Mouse (Mus musculus) MEL (cell line): ENCODE results near the gene Strada. TPM values are rescaled to one million over a fixed set of nuclear protein-coding genes. Genes with fewer than 3 reads are reported as not detected.
A peak's percentile ranks its signal among the peaks of the same experiment; 100 is the strongest.

Experiments
- DNase-seq: peaks from one replicate; pipeline ENCODE4 v3.0.0; 2011; ENCODE audit warnings: low read depth, low spot score
- H3K27ac ChIP-seq: 2 replicates; pipeline ENCODE4 v1.5.1; 2012; ENCODE audit warnings: low read depth, mild to moderate bottlenecking, control low read depth, low read length, moderate library complexity; ENCODE audit not compliant: control insufficient read depth
- H3K27me3 ChIP-seq, 2 experiments: fragments of 150-350 bp in 1 of 2; sonication (generic) in 1 of 2; 2 replicates each; pipeline ENCODE4 v1.6.1; 2012; ENCODE audit warnings: low read length in 2 of 2, mild to moderate bottlenecking in 2 of 2, improper control_type of control experiment in 1 of 2, moderate library complexity in 1 of 2; ENCODE audit not compliant: insufficient read depth in 2 of 2, control insufficient read depth in 1 of 2
- H3K36me3 ChIP-seq, 2 experiments: 2 replicates each; pipeline ENCODE4 v1.6.1; 2012 to 2014; ENCODE audit warnings: low read length in 2 of 2, improper control_type of control experiment in 1 of 2, inconsistent platforms in 1 of 2, mild to moderate bottlenecking in 1 of 2; ENCODE audit not compliant: insufficient read depth in 2 of 2, control insufficient read depth in 1 of 2
- H3K4me1 ChIP-seq, 2 experiments: fragments of 150-350 bp in 1 of 2; sonication (generic) in 1 of 2; 2 replicates each; pipeline ENCODE4 v1.6.1; 2012; ENCODE audit warnings: low read length in 2 of 2, improper control_type of control experiment in 1 of 2, mild to moderate bottlenecking in 1 of 2; ENCODE audit not compliant: insufficient read depth in 2 of 2, control insufficient read depth in 1 of 2
- H3K4me3 ChIP-seq, 2 experiments: fragments of 150-350 bp in 1 of 2; sonication (generic) in 1 of 2; 2 replicates each; pipeline ENCODE4 v1.5.1; 2012; ENCODE audit warnings: low read depth in 2 of 2, low read length in 2 of 2, mild to moderate bottlenecking in 2 of 2, moderate library complexity in 2 of 2, control low read depth in 1 of 2, improper control_type of control experiment in 1 of 2; ENCODE audit not compliant: control insufficient read depth in 1 of 2, insufficient read depth in 1 of 2
- H3K79me2 ChIP-seq: 2 replicates; pipeline ENCODE4 v1.6.1; 2012; ENCODE audit warnings: mild to moderate bottlenecking, low read length, moderate library complexity; ENCODE audit not compliant: control insufficient read depth, poor library complexity, insufficient read depth
- H3K9ac ChIP-seq: 2 replicates; pipeline ENCODE4 v1.6.1; 2012; ENCODE audit warnings: low read depth, mild to moderate bottlenecking, control low read depth, low read length, moderate library complexity; ENCODE audit not compliant: control insufficient read depth, poor library complexity, severe bottlenecking
- H3K9me3 ChIP-seq: fragments of 150-350 bp; sonication (generic); replicated peaks from 2 replicates; pipeline ENCODE4 v1.6.1; 2012; ENCODE audit warnings: mild to moderate bottlenecking, low read length, improper control_type of control experiment, moderate library complexity; ENCODE audit not compliant: insufficient read depth
- CHD2 ChIP-seq: IDR thresholded peaks from 2 replicates; pipeline ENCODE4 v1.6.1; 2011; ENCODE audit warnings: low read length, improper control_type of control experiment
- CTCF ChIP-seq, 3 experiments: IDR thresholded peaks in 2 of 3; conservative IDR thresholded peaks in 1 of 3; 2 replicates each; pipeline ENCODE4 v1.5.1; 2011 to 2012; ENCODE audit warnings: low read length in 3 of 3, low read depth in 2 of 3, mild to moderate bottlenecking in 2 of 3, improper control_type of control experiment in 1 of 3, inconsistent platforms in 1 of 3, mixed read lengths in 1 of 3, moderate library complexity in 1 of 3; ENCODE audit not compliant: control insufficient read depth in 1 of 3, insufficient read depth in 1 of 3, poor library complexity in 1 of 3, severe bottlenecking in 1 of 3
- E2F4 ChIP-seq: IDR thresholded peaks from 2 replicates; pipeline ENCODE4 v1.6.1; 2011; ENCODE audit warnings: low read depth, low read length, improper control_type of control experiment, borderline replicate concordance
- ELF1 ChIP-seq: IDR thresholded peaks from 2 replicates; pipeline ENCODE4 v1.6.1; 2014; ENCODE audit warnings: low read depth, mild to moderate bottlenecking, inconsistent platforms, low read length, improper control_type of control experiment, moderate library complexity
- EP300 ChIP-seq, 2 experiments: IDR thresholded peaks; 2 replicates each; pipeline ENCODE4 v1.6.1; 2011; ENCODE audit warnings: improper control_type of control experiment in 2 of 2, low read length in 2 of 2, low read depth in 1 of 2, mild to moderate bottlenecking in 1 of 2
- ETS1 ChIP-seq: IDR thresholded peaks from 2 replicates; pipeline ENCODE4 v1.6.1; 2012; ENCODE audit warnings: low read depth, mild to moderate bottlenecking, inconsistent platforms, low read length, improper control_type of control experiment, moderate library complexity
- GABPA ChIP-seq: IDR thresholded peaks from 2 replicates; pipeline ENCODE4 v1.6.1; 2012; ENCODE audit warnings: low read depth, mild to moderate bottlenecking, inconsistent platforms, low read length, improper control_type of control experiment, moderate library complexity
- GATA1 ChIP-seq: IDR thresholded peaks from 2 replicates; pipeline ENCODE4 v1.6.1; 2011; ENCODE audit warnings: low read depth, low read length, improper control_type of control experiment
- HCFC1 ChIP-seq: IDR thresholded peaks from 2 replicates; pipeline ENCODE4 v1.6.1; 2012; ENCODE audit warnings: low read depth, mild to moderate bottlenecking, inconsistent platforms, low read length, improper control_type of control experiment, moderate library complexity
- JUND ChIP-seq: IDR thresholded peaks from 2 replicates; pipeline ENCODE4 v1.6.1; 2011; ENCODE audit warnings: low read depth, mild to moderate bottlenecking, improper control_type of control experiment, low read length
- MAFK ChIP-seq: IDR thresholded peaks from 2 replicates; pipeline ENCODE4 v1.6.1; 2011; ENCODE audit warnings: low read depth, mild to moderate bottlenecking, low read length, improper control_type of control experiment, borderline replicate concordance
- MAZ ChIP-seq: IDR thresholded peaks from 2 replicates; pipeline ENCODE4 v1.6.1; 2012; ENCODE audit warnings: low read depth, mild to moderate bottlenecking, inconsistent platforms, low read length, improper control_type of control experiment
- MXI1 ChIP-seq: IDR thresholded peaks from 2 replicates; pipeline ENCODE4 v1.6.1; 2011; ENCODE audit warnings: mild to moderate bottlenecking, low read depth, low read length, improper control_type of control experiment
- MYB ChIP-seq: IDR thresholded peaks from 2 replicates; pipeline ENCODE4 v1.6.1; 2011; ENCODE audit warnings: mild to moderate bottlenecking, low read depth, low read length, improper control_type of control experiment
- MYC ChIP-seq: IDR thresholded peaks from 2 replicates; pipeline ENCODE4 v1.6.1; 2011; ENCODE audit warnings: low read depth, mild to moderate bottlenecking, low read length, improper control_type of control experiment, moderate library complexity
- NELFE ChIP-seq: IDR thresholded peaks from 2 replicates; pipeline ENCODE4 v1.6.1; 2011; ENCODE audit warnings: low read depth, low read length, improper control_type of control experiment
- NRF1 ChIP-seq: IDR thresholded peaks from 2 replicates; pipeline ENCODE4 v1.6.1; 2014; ENCODE audit warnings: low read depth, mild to moderate bottlenecking, inconsistent platforms, low read length, improper control_type of control experiment, moderate library complexity; ENCODE audit not compliant: poor library complexity, insufficient read depth, severe bottlenecking
- POLR2A ChIP-seq, 2 experiments: IDR thresholded peaks; 2 replicates each; pipeline ENCODE4 v1.6.1; 2011 to 2012; ENCODE audit warnings: low read length in 2 of 2, mild to moderate bottlenecking in 2 of 2, control low read depth in 1 of 2, improper control_type of control experiment in 1 of 2, low read depth in 1 of 2, moderate library complexity in 1 of 2; ENCODE audit not compliant: control insufficient read depth in 1 of 2, insufficient read depth in 1 of 2, poor library complexity in 1 of 2
- POLR2AphosphoS2 ChIP-seq: IDR thresholded peaks from 2 replicates; pipeline ENCODE4 v1.6.1; 2011; ENCODE audit warnings: low read length, improper control_type of control experiment
- RAD21 ChIP-seq: IDR thresholded peaks from 2 replicates; pipeline ENCODE4 v1.6.1; 2011; ENCODE audit warnings: mild to moderate bottlenecking, low read depth, low read length, improper control_type of control experiment
- SMC3 ChIP-seq: IDR thresholded peaks from 2 replicates; pipeline ENCODE4 v1.6.1; 2011; ENCODE audit warnings: low read depth, low read length, improper control_type of control experiment
- TAL1 ChIP-seq: IDR thresholded peaks from 2 replicates; pipeline ENCODE4 v1.6.1; 2012; ENCODE audit warnings: mild to moderate bottlenecking, inconsistent platforms, low read length, moderate library complexity, mixed read lengths
- TBP ChIP-seq: IDR thresholded peaks from 2 replicates; pipeline ENCODE4 v1.8.0; 2011; ENCODE audit warnings: low read depth, low read length, improper control_type of control experiment
- UBTF ChIP-seq: IDR thresholded peaks from 2 replicates; pipeline ENCODE4 v1.6.1; 2012; ENCODE audit warnings: low read depth, mild to moderate bottlenecking, inconsistent platforms, low read length, improper control_type of control experiment, moderate library complexity, borderline replicate concordance; ENCODE audit not compliant: insufficient read depth
- USF2 ChIP-seq, 2 experiments: IDR thresholded peaks; 2 replicates each; pipeline ENCODE4 v1.6.1; 2011 to 2012; ENCODE audit warnings: improper control_type of control experiment in 2 of 2, low read length in 2 of 2, borderline replicate concordance in 1 of 2, inconsistent platforms in 1 of 2, low read depth in 1 of 2, mild to moderate bottlenecking in 1 of 2; ENCODE audit not compliant: insufficient read depth in 1 of 2
- ZC3H11A ChIP-seq: IDR thresholded peaks from 2 replicates; pipeline ENCODE4 v1.6.1; 2012; ENCODE audit warnings: low read depth, mild to moderate bottlenecking, inconsistent platforms, low read length, improper control_type of control experiment
- polyA plus RNA-seq, 2 experiments: library from polyadenylated mRNA; stranded (reverse) in 1 of 2; unstranded in 1 of 2; fragments of >175 nt in 1 of 2; fragments of >200 nt in 1 of 2; gene quantifications; 2 replicates each; pipeline versions ENCODE4 v1.2.1 to v1.2.4; 2012; ENCODE audit warnings: low replicate concordance in 2 of 2, low read depth in 1 of 2; ENCODE audit not compliant: insufficient read length in 2 of 2, insufficient read depth in 1 of 2, missing spikeins in 1 of 2
- total RNA-seq: library from RNA; depleted of rRNA; stranded (reverse); fragments of 300-350 nt; gene quantifications from 2 replicates; pipeline ENCODE4 v1.2.3, GENCODE M21; 2012

The Strada gene
- total and polyA plus RNA-seq, 3 experiments = 25.5 to 39.8 TPM; not detected in 1

GRCm38 (mm10) chr11:106158081-106158929 is 43.7 kb downstream of the Strada start:
- peak; percentile 46 for DNase-seq
- Histone ChIP-seq H3K36me3 (peaks cover 0 to 4% of the 10 kb centered on the region in 2 experiments; a peak in 1 of 4 replicates), H3K9me3 (no peaks in the 10 kb centered on the region), H3K9ac (peak overlapping the region; percentile 92), H3K4me3 (peak overlapping the region; percentile 85 to 97; a peak in 3 of 4 replicates), H3K27me3 (no peaks in the 10 kb centered on the region), H3K4me1 (peaks cover 0 to 20% of the 10 kb centered on the region in 2 experiments; a peak in 2 of 4 replicates), H3K27ac (peak overlapping the region; percentile 83), H3K79me2 (peaks cover 13% of the 10 kb centered on the region)
- TF ChIP-seq MXI1 (no peak), NRF1 (no peak), CTCF (IDR thresholded peaks at IDR 0.05 in 2 of 3, conservative IDR thresholded peaks at IDR 0.05 in 1 of 3; ENCODE audit: control insufficient read depth in 1 of 3, insufficient read depth in 1 of 3, low read depth in 2 of 3, low read length in 3 of 3, poor library complexity in 1 of 3, severe bottlenecking in 1 of 3) (peak; percentile 33 to 67 (median 65); a peak in 5 of 6 replicates), MAZ (peak; percentile 51; the same call in 1 of the 2 replicates), TBP (no peak), ELF1 (no peak), HCFC1 (no peak), TAL1 (no peak), MYB (no peak), EP300 (IDR thresholded peaks at IDR 0.05; ENCODE audit: low read depth in 1 of 2, low read length in 2 of 2) (no peak), RAD21 (peak; percentile 63), USF2 (IDR thresholded peaks at IDR 0.05; ENCODE audit: borderline replicate concordance in 1 of 2, insufficient read depth in 1 of 2, low read depth in 1 of 2, low read length in 2 of 2) (no peak), ZC3H11A (no peak), GATA1 (no peak), MAFK (no peak), MYC (no peak), GABPA (no peak), POLR2AphosphoS2 (no peak), POLR2A (IDR thresholded peaks at IDR 0.05; ENCODE audit: control insufficient read depth in 1 of 2, insufficient read depth in 1 of 2, low read depth in 1 of 2, low read length in 2 of 2, poor library complexity in 1 of 2) (no peak), SMC3 (peak; percentile 56), ETS1 (no peak), UBTF (no peak), JUND (no peak), CHD2 (no peak), E2F4 (no peak), NELFE (no peak)
